Mouse (Mus musculus) layer of hippocampus, postnatal 36 days (tissue): Measurements from ENCODE around the gene Sord. TPM values are rescaled to one million over a fixed set of nuclear protein-coding genes. Genes with fewer than 3 reads are reported as not detected.
A peak's percentile ranks its signal among the peaks of the same experiment; 100 is the strongest.
"Not testable (repeated sequence)": the region's sequence is repeated elsewhere in the genome, so short reads cannot be mapped to it uniquely, and the experiment has no call there.

Experiments
- DNase-seq, 2 experiments: peaks; one replicate each; pipeline ENCODE4 v3.0.0; 2022
- total RNA-seq, 2 experiments: library from RNA; stranded (reverse); gene quantifications; 2 replicates each; pipeline ENCODE4 v1.2.3; 2021

Sord gene
- 10 to 100 TPM; 15.9 to 18.5 TPM for total RNA-seq

DNA sequence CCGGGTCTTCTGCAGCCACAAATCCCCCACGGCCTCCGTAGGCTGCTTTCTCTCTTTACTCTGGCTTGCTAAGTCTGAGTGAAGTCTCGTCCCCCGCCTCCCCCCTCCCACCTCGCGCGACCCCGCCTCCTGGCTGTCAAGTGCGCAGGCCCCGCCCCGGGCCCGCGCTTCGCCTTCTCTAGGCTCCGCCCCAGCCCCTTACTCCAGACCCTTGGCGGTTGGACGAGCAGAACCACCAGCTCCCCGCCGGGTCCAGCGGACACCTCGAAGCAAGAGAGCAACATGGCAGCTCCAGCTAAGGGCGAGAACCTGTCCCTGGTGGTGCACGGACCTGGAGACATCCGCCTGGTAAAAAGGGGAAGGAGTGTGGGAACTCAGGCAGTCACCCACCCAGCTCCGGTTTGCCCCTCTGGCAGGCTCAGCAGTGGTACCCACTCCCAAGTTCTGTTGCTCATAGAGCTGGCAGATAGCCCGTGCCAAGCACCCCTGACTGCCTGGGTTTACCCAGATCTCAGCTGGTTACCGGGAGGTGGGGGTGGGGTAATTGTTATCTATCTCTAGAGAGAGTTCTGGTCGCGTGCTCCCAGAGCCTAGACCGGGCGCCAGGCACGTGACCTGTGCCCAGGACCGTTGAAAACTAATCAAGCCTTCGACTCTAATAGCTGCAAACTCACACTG, at the start of gene Sord:
Sord (plus strand) TSS at position 139 of the 678 bp plus-strand sequence.
- DNase-seq = peak; percentile 69 to 71

DNA sequence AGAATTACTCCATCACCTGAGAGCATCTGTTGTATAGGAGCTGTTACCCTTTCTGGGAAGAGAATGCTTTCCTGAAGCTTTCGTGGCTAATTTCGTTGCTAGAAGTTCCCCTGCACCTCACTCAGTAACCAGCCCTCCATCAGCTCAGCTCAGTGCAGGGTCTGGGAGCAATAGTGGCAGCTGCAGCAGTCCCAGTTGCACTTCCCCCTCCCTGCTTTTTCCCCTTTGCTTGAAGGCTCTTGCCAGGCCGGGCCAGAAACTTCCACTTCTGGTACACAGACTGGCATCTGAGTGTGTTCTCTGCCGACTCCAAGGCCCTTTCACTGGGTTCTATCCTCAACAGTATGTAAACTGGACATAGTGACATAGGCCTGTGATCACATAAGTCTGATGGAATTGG, 49.5 kb upstream of the Sord start:
- DNase-seq = no peak

DNA sequence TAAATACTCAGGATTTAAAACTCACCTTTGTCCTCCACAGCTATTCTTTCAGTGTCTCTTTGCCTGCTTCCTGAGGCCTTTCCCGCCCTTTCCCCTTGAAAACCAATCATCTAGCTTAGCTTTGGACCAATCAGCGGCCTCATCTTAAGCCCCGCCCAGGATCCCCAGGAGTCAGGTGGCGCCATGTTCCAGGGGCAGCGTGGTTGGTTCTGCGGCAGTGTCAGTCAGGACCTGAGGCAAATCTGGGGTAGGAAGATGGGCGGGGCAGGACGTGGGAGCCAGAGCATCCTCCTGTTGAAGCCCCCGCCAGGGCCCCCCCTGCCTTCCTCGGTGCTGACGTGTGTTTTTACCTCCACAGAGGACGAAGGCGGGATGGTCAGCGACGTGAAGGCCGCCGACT, 48.4 kb upstream of the Sord start, which contains the start of the genes Patl2 and Terb2:
Patl2 (minus strand) TSS at position 84 of the 400 bp plus-strand sequence.
Terb2 (plus strand) TSS at position 167 of the 400 bp plus-strand sequence.
- DNase-seq = no peak

- no peak for DNase-seq
These were observed 47.8 kb upstream of the Sord start for GRCm38 (mm10) chr2:122186751-122187150.

- DNase-seq = no peak
These were observed 42.7 kb upstream of the Sord start for GRCm38 (mm10) chr2:122191849-122192248.

DNA sequence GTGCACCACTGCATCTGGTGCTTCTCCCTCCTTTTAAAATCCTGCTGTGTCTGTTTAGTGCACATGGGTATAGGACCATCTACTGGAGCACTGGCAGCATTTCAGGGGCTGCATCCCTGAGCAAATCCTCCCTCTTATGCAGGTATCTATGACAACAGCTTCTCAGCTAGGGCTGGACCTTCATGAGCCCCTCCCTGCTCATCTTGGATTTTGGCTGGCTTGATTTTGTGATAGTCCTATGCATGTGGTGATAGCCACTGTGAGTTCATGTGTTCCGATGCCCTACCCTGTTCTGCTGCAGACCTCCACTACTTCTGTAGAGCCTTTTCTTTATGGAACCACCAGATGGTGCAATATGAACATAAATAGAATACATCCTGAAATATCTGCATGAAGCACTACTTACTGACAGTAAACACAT, 40.0 kb upstream of the Sord start:
- DNase-seq = no peak

- no peak for DNase-seq
These were observed 33.0 kb upstream of the Sord start for GRCm38 (mm10) chr2:122201501-122201900.

- DNase-seq = no peak
These were observed 28.0 kb upstream of the Sord start for GRCm38 (mm10) chr2:122206440-122207107.

- no peak for DNase-seq
These were observed 23.9 kb upstream of the Sord start for GRCm38 (mm10) chr2:122210534-122211228.

DNA sequence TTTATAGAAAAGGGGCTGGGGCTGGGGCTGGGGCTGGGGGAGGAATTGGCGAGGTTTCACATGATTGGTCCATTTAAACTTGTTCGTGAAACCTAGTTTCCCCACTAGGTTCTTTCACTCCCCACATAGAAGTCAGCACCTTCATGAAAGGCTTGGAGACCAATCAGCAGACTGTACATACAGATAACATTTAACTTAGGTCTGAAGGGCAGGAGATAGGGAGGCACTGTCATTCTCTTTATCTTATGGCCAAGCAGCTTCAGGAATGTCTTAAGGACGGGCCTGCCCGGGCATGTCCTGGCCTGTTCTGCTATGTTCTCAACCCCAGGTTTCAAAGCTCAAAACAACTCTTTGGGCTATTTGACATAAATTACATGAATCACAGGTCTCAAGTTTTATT, 17.5 kb upstream of the Sord start:
- not testable (repeated sequence) for DNase-seq

DNA sequence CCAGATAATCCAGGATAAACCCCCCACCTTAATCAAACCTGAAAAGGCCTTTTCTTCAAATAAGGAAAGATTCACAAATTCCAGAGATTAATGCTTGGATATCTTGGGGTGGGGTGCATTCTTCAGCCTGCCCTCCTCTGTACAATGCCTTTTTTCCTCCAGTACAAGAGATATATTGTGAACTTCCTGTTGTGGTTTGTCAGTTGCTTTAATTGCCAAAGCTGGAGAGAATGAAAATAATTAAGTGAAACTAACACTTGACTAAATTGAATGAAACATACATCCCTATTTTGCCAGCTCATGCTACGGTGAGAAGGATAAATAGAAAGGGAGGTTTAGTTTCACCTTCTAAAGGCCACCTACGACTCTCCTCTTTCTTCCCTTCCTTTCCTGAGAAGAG, 16.3 kb upstream of the Sord start:
- DNase-seq = no peak

DNA sequence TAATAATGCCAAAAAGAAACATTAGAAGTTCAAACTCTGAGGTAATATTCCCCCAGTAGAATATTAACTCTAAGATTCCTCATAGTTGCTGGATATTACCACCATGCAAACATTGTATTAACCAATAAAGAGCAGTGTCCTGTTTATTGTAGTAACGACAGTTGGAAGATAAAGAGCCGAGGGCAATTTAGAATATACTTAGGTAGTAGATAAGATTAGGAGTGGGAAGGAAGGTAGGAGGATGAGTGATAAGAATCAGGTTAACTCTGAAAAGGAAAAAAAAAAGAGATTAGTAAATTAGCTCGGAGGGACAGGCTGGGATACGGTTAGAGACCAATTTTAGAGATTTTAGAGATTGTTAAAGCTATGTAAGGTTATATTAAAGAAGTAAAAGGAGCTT, 13.2 kb upstream of the Sord start:
- no peak for DNase-seq

GRCm38 (mm10) chr2:122221798-122222197, 12.8 kb upstream of the Sord start:
- DNase-seq = no peak

- no peak for DNase-seq
These were observed 12.3 kb upstream of the Sord start for GRCm38 (mm10) chr2:122222272-122222671.

DNA sequence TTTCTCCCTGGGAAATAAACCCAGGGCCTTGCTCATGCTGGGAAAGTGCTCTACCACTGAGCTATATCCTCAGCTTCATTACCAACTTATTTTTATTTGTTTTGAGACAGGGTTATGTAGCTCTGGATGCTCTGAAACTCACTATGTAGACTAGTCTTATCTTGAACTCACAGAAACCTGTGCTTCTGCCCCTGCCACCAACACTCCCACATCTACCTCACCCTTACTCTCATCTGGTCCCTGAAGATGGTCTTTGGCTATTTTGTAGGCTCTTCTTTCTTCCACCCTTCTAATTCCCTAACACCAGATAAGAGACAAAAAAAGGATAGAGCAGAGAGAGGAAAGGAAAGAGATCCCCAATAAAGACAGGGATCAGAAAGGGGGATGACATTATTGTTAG, 10.9 kb upstream of the Sord start:
- no peak for DNase-seq

GRCm38 (mm10) chr2:122230395-122230794, 4.2 kb upstream of the Sord start:
- no peak for DNase-seq

GRCm38 (mm10) chr2:122231616-122232015, 2.9 kb upstream of the Sord start:
- DNase-seq = no peak

DNA sequence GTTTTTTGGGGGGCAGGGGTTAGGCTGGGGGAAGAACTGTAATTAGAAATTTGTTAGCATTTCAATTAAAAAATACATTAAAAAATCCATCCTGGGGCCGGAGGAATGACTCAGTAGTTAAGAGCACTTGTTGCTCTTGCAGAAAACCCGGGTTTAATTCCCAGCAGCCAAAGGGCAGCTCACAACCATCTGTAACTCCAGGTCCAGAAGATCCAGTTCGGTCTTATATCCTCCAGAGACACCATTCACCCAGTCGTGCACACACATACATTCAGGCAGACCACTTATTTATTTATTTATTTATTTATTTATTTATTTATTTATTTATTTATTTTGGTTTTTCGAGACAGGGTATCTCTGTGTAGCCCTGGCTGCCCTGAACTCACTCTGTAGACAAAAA, 1.2 kb upstream of the Sord start:
- DNase-seq = no peak

GRCm38 (mm10) chr2:122233759-122234557, 591 bp upstream of the Sord start:
- peak in 1 of 2 experiments; percentile 9 for DNase-seq

GRCm38 (mm10) chr2:122235425-122235824, 876 bp downstream of the Sord start:
- DNase-seq = no peak

DNA sequence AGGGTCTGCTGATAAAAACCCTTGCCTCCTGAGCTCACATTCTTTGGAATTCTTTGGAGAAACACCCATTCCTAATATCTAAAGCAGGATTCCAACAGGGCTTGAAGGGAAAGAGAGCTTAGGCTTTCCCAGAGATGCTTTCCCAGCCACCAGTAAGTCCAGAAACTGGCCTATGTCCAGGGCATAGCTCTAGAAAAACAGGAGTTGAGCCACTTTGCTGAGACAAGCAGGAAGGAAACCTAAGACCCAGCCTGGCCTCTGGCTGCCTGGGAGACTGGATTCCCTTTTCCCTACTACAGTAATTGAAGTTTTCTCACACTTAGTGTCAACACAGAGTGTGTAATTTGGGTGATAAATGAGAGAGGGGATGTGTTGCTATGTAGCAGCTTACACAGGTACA, 1.8 kb downstream of the Sord start:
- no peak for DNase-seq

- DNase-seq = no peak
These were observed 3.4 kb downstream of the Sord start for GRCm38 (mm10) chr2:122237891-122238470.
